Mouse (Mus musculus): ENCODE results near the gene Mrps17. TPM values are rescaled to one million over a fixed set of nuclear protein-coding genes. Genes with fewer than 3 reads are reported as not detected.
"Not testable (repeated sequence)": the region's sequence is repeated elsewhere in the genome, so short reads cannot be mapped to it uniquely, and the experiment has no call there.

Gene Mrps17
- polyA plus RNA-seq (2015; fragmentation: Nextera tagmentation; extraction: Ambion mirVana): 200 and 203 TPM in 2 replicates

DNA sequence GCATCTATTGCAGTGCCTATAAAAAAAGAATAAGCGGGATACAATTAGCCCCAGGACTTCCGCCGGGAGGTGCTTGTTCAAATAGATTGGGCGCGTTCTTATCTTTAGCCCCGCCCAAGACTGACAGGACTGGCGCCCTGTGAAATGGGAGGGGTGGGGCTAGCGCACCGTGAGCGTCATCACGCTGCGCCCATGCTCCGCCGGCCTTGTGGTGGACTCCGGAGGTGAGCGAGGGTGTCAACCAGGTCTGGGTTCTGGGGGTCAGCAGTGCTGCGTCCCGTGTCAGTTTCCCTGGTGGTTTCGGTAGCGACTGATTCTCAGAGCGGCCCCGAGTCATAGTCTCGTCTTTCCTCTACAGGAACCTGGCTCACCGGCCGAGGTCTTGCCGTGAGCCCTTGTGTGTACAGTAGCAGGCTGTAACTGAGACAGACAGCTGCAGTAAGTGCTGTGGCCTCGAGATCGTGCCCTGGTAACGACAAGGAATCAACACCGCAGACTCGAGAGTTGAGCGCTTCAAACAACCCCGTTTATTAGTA lies at the start of gene Mrps17:
Gene Mrps17, plus strand, starts transcription at position 172 of the 536 bp plus-strand sequence.
- DNase-seq (ENCODE audit: low spot score): peak; percentile 91

DNA sequence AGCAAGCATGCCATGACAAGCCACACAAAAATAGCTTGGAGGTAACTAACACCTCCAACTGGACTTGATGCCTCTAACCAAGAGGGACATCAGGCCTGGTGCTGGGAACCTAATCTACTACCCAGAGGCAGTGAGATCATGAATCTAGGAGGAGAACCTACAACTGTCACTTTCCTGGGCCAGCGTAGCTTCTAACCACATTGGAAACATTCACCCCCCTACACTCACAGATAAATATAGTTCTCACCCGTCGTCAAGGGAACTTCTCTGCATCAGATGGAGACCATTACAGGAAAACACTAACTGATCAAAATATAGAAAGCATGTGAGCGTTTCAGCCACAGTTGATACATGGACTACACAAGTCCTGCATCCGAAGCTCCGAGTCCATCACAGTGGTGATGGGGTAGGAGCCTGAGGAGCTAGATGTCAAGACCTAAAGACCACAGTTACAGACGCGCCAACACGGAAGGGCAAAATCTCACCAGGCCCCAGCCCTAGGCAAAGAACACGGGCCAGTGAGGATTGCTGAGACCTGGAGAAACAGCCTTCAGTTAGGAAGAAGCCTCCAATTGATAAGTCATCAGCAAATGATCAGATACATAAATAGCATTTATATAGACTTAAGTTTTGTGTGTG lies 48.9 kb upstream of the Mrps17 start:
- no peak for DNase-seq (ENCODE audit: low spot score)

DNA sequence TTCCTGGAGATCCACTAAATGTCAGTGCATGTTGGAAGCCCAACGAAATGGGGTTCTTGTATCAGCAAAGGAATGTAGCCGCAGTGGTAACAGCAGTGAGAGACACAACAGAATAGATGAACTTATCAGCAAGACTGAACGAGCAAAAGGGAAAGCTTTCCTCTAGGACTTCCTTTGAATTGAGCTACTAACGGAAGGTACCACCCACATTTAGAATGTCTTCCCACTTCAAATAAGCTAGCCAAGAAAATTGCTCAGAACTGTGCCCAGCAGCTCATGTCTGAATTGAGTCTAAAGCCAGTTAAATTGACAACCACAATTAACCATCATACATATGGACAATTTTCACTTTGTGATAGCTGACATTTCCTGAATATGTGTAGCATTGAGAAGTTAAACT lies 47.4 kb upstream of the Mrps17 start:
- no peak for DNase-seq (ENCODE audit: low spot score)

DNA sequence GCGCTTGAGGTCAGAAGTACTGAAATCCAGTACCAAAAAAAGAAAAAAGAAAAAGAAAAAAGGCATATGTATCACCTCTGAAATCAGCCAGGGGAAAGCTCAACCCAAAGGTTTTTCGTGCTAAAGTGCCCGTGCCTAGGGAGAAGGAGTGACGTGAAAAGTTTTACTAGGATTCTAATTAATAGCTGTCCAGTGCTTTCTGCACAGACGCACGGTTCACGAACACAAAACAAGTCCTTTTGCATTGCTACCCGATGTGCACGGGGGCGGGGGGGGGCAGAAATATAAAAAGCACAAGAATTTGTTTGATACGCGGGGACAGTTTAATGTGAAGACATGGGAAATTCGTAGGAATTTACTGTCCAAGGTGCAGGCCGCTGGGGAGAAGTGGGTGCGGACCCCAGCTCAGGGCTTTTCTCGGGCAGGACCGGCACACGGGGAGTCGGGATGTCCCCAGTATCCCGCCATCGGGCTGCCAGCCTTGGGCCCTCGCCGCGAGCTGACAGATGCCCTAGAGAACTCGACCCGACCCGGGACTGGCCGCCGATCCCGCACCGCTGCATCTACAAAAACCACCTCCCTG lies 45.8 kb upstream of the Mrps17 start:
- no peak for DNase-seq (ENCODE audit: low spot score)

GRCm38 (mm10) chr5:129670036-129670458 lies 45.2 kb upstream of the Mrps17 start, which contains the start of gene Zfp11:
TSS of gene Zfp11 (minus strand) at chr5:129670099.
- peak; percentile 73 for DNase-seq (ENCODE audit: low spot score)

DNA sequence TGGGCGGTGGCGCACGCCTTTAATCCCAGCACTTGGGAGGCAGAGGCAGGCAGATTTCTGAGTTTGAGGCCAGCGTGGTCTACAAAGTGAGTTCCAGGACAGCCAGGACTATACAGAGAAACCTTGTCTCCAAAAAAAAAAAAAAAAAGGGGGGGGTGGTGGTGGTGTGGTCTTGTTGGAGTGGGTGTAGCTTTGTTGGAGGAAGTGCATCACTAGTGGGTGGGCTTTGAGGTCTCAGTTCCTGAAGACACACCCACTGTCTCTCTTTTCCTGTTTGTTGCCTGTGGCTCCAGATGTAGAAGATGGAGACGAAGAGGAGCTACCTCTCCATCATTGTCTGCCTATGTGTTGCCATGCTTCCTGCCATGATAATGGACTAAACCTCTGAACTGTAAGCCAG lies 30.2 kb upstream of the Mrps17 start:
- not testable (repeated sequence) for DNase-seq (ENCODE audit: low spot score)

DNA sequence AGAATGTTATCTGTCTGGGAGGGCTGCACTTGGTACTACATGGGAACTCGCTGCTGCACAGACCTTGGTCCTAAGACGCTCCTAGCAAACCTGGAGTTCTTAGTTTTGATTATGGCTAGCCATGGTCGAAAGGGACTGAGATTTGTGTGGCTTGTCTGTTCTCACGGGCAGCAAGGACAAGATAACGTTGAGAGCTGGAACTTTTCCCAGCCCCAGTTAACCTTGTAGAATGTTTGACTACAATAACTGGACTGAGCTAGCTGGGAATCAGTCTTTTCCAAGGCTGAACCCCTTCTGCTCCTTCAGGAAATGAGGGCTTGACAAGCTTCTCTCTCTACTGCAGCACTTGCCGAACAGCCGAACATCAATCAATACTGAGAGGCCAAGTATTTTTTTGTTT lies 27.7 kb upstream of the Mrps17 start:
- DNase-seq (ENCODE audit: low spot score): no peak

DNA sequence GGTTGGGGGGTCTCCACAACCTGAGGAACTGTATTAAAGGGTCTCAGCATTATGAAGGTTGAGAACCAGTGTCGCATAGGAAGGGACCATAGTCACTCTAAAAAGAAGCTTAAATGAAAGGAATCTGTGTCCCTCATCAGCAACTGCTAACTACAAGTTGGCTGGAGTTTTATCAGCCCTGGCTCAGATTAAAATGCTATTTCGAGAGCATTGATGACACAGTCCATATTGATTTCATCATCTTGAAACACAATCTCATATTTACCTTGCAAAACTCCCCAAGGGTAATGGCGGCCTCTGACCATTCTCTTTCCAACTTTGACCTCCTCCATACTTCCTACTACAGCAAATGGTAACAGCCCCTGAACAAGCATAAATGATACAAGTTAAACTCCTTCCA lies 24.8 kb upstream of the Mrps17 start:
- no peak for DNase-seq (ENCODE audit: low spot score)

GRCm38 (mm10) chr5:129700506-129700905 lies 14.8 kb upstream of the Mrps17 start:
- no peak for DNase-seq (ENCODE audit: low spot score)

- DNase-seq (ENCODE audit: low spot score): no peak
These were observed 13.6 kb upstream of the Mrps17 start for GRCm38 (mm10) chr5:129701706-129702105.

DNA sequence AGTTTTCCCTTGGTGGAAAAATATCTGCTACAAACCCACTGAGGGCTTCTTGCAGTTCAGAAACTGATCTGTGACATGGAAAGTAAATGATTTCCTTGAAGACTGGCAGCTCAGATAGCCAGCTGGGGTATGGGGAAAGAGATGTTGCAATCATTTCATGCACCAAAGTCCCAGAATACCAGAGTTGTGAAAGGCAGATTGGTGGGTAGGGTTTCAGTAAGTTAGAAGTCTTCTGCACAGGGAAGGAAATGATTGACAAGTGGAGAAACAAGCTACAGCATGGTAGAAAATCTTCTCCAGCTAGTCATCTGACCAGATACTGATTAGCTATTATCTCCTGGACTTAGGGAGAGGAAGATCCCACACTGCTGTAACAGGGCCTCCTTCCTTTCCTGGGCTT lies 11.9 kb upstream of the Mrps17 start:
- DNase-seq (ENCODE audit: low spot score): no peak

DNA sequence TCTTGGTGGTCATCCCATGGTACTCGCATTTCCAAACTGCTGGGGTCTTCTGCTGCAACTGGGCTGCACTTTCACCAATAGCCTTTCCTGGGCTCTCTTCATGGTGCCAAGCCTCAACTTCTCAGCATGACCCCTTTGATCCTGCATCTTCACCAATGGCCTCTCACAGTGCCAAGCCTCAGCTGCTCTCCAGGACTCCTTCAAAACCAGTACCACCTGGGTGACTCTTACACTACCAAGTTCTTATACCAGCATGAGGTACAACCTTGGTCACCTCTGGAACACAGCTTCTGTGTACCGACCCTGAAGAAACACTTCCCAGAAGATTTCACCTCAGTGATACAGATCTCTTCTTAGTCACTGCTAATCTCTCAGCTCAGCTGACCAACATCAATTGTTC lies 6.9 kb upstream of the Mrps17 start, which contains the start of gene Sept14:
Gene Sept14, minus strand, starts transcription at position 101 of the 400 bp plus-strand sequence.
- DNase-seq (ENCODE audit: low spot score): no peak

- no peak for DNase-seq (ENCODE audit: low spot score)
These were observed 1.7 kb downstream of the Mrps17 start for GRCm38 (mm10) chr5:129717016-129717415.

- DNase-seq (ENCODE audit: low spot score): no peak
These were observed 4.9 kb downstream of the Mrps17 start for GRCm38 (mm10) chr5:129720176-129720575.

GRCm38 (mm10) chr5:129724268-129724667 lies 9.0 kb downstream of the Mrps17 start:
- DNase-seq (ENCODE audit: low spot score): no peak

DNA sequence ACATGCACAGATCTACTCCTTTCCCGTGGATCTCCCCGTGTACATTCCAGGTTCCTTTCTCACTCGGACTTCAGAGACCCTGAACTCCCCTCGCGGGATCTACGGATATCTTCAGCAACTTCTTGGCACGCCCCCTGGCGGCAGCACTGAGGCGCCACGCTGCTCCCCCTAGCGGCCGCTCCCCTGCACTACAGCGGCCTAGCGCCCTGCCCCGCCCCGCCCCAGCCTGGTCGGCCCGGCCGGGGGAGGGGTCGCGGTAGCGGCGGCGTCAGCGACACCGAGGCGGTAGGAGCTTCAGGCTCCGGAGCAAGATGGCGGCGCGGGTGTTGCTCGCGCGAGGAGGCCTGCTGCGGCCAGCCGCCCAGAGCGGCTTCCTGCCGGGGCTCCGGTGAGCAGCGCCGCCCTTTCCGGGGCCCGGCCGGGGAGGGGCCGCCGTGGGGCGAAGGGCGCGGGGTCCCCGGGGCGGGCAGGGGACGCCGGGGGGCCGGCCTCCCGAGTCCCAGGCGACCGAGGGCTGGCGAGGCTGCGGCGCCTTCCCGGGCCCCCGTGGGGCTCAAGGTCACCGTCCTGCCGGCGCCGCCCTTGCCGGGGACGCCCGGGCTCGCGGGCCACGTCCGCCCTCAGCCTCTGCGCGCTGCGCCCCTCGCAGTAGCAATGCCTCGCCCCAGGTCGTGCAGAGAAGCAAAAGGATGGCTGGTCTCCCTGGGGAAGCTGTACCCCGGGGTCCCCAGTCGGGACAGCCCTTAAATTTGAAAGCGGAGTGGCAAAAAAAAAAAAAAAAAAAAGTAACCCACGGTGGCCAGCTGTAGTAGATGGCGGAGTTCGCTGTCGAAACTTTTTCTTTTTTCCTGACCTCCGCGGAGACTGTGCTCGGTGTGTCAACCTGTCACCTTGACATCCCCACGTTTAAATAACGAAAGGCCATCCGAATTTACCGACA lies 9.8 kb downstream of the Mrps17 start, which contains the start of gene Nipsnap2:
Gene Nipsnap2, plus strand, starts transcription at position 230 of the 940 bp plus-strand sequence.
- DNase-seq (ENCODE audit: low spot score): peak; percentile 90

DNA sequence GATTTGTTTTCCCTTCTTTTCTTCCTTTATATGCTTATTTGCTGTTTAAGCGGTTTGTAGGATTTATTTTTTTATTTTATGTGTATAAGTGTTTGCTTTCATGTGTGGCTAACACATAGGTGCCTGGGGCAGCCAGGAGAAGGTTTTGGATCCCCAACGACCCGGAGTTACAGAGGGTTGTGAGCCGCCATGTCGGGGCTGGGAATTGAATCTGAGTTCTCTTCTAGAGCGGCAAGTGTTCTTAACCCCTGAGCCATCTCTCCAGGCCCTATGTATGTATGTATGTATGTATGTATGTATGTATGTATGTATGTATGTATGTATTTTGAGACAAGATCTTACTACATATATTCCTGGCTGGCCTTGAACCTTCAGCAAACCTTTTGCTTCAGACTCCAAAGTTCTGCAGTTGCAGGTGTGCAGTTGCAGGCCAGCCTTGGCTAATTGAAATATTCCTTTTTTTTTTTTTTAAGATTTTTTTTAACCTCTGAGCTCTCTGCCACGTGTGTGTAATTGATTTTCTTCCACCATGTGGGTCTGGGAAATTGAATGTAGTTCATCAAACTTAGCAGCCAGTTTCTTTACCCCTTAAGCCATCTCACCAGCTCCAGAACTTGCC lies 10.6 kb downstream of the Mrps17 start:
- peak; percentile 21 for DNase-seq (ENCODE audit: low spot score)

- no peak for DNase-seq (ENCODE audit: low spot score)
These were observed 11.5 kb downstream of the Mrps17 start for GRCm38 (mm10) chr5:129726784-129727183.

GRCm38 (mm10) chr5:129729286-129729685 lies 14.0 kb downstream of the Mrps17 start:
- DNase-seq (ENCODE audit: low spot score): no peak

DNA sequence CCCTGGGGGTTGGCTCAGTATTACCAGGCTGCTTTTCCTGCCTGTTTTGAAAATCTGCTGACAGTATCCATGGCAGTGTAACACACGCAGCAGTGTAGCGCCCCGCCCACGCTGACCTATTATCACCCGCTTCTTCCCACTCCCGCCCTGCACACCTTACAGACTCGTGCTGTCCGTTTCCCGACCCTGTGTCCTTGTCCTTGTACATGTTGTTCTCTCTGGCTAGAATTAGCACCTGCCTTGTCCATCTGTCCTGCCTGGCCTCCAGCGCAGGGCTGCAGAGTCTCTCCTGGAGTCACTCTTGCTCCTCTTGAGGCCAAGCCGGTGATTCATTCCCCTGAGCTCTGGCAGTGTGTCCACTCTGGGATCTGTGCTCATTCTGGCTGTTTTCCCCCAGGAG lies 15.0 kb downstream of the Mrps17 start:
- no peak for DNase-seq (ENCODE audit: low spot score)

DNA sequence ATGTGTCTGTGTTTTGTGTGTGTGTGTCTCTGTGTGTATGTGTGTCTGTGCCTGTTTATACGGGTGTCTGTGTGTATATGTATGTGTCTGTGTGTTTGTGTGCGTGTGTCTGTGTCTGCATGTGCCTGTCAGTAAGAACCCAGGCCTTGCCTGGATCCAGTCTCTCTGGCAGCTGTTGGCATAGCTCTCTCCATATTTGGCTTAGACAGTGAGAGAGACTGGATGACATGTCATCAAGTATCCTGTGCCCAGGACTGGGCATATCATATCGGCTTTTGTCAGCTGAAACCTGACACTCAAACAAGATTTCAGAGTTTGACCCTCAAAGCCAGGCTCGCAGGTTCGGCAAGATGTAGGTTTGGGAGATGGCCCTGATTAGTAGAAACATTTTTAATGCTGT lies 15.7 kb downstream of the Mrps17 start:
- no peak for DNase-seq (ENCODE audit: low spot score)
